Mouse (Mus musculus) E14TG2a.4 (cell line): ENCODE results near the gene Trip6.
"Not testable (repeated sequence)": the region's sequence is repeated elsewhere in the genome, so short reads cannot be mapped to it uniquely, and the experiment has no call there.

Experiments used
- H3K27me3 ChIP-seq: 2 replicates; pipeline ENCODE4 v1.6.1; 2014; ENCODE audit warnings: low read length, control low read depth; ENCODE audit not compliant: insufficient read depth
- H3K36me3 ChIP-seq: 2 replicates; pipeline ENCODE4 v1.6.1; 2014; ENCODE audit warnings: low read length, control low read depth; ENCODE audit not compliant: insufficient read depth
- H3K4me1 ChIP-seq: replicated peaks from 2 replicates; pipeline ENCODE4 v1.6.1; 2014; ENCODE audit warnings: low read depth, low read length, control low read depth
- H3K4me3 ChIP-seq: replicated peaks from 2 replicates; pipeline ENCODE4 v1.5.1; 2014; ENCODE audit warnings: mild to moderate bottlenecking, low read length
- H3K9me3 ChIP-seq: 2 replicates; pipeline ENCODE4 v1.6.1; 2014; ENCODE audit warnings: low read length, control low read depth
- CTCF ChIP-seq: conservative IDR thresholded peaks from 2 replicates; pipeline ENCODE4 v1.5.1; 2014; ENCODE audit warnings: low read length
- NANOG ChIP-seq: IDR thresholded peaks from 2 replicates; pipeline ENCODE4 v1.6.1; 2014; ENCODE audit warnings: borderline replicate concordance, low read length, mixed read lengths
- POU5F1 ChIP-seq: IDR thresholded peaks from 2 replicates; pipeline ENCODE4 v1.6.1; 2014; ENCODE audit warnings: low read length, borderline replicate concordance

Trip6 gene

GRCm38 (mm10) chr5:137288999-137289470 lies 25.2 kb downstream of the Trip6 start:
- H3K27me3 ChIP-seq: peaks cover 61% of the 10 kb centered on the region
- H3K4me3 ChIP-seq: peak overlapping the region; percentile 68
- no peaks in the 10 kb centered on the region for H3K36me3 ChIP-seq
- peaks cover 52% of the 10 kb centered on the region for H3K4me1 ChIP-seq
- no peaks in the 10 kb centered on the region for H3K9me3 ChIP-seq
- TF ChIP-seq CTCF (peak; percentile 45), NANOG (no peak), POU5F1 (no peak)

GRCm38 (mm10) chr5:137287953-137288743 lies 26.1 kb downstream of the Trip6 start:
- TF ChIP-seq CTCF: no peak
- TF ChIP-seq NANOG: no peak
- no peak for TF ChIP-seq POU5F1
- Histone ChIP-seq H3K4me1 (peaks cover 49% of the 10 kb centered on the region), H3K4me3 (peak overlapping the region; percentile 76), H3K27me3 (peaks cover 60% of the 10 kb centered on the region), H3K9me3 (peaks cover 5% of the 10 kb centered on the region; the same call in 1 of the 2 replicates), H3K36me3 (no peaks in the 10 kb centered on the region)

- Histone ChIP-seq H3K27me3 (peaks cover 52% of the 10 kb centered on the region), H3K4me3 (peak within 1 kb of the TSS; percentile 76), H3K4me1 (peaks cover 42% of the 10 kb centered on the region), H3K9me3 (peaks cover 9% of the 10 kb centered on the region; the same call in 1 of the 2 replicates), H3K36me3 (no peaks in the 10 kb centered on the region)
- no peak for TF ChIP-seq CTCF
- TF ChIP-seq POU5F1: no peak
- TF ChIP-seq NANOG: no peak
These were observed 26.9 kb downstream of the Trip6 start, which contains the start of gene Ache for GRCm38 (mm10) chr5:137287032-137287952. TSS of gene Ache (plus strand) at chr5:137287519.

GRCm38 (mm10) chr5:137286655-137287031 lies 27.6 kb downstream of the Trip6 start:
- TF ChIP-seq POU5F1 (no peak), CTCF (peak; percentile 53; the same call in 1 of the 2 replicates)
- H3K36me3 ChIP-seq: no peaks in the 10 kb centered on the region
- peaks cover 45% of the 10 kb centered on the region for H3K27me3 ChIP-seq
- H3K9me3 ChIP-seq: peaks cover 9% of the 10 kb centered on the region; the same call in 1 of the 2 replicates
- peak overlapping the region; percentile 76; the same call in 1 of the 2 replicates for H3K4me3 ChIP-seq
- peaks cover 42% of the 10 kb centered on the region for H3K4me1 ChIP-seq

- no peak overlapping the region for H3K4me3 ChIP-seq
- H3K27me3 ChIP-seq: peaks cover 40% of the 10 kb centered on the region
- H3K4me1 ChIP-seq: peaks cover 42% of the 10 kb centered on the region
- H3K9me3 ChIP-seq: peaks cover 9% of the 10 kb centered on the region; the same call in 1 of the 2 replicates
- TF ChIP-seq POU5F1 (no peak), NANOG (no peak), CTCF (no peak)
- H3K36me3 ChIP-seq: no peaks in the 10 kb centered on the region
These were observed 28.2 kb downstream of the Trip6 start for GRCm38 (mm10) chr5:137285986-137286385.

GRCm38 (mm10) chr5:137285045-137285444 lies 29.2 kb downstream of the Trip6 start:
- TF ChIP-seq POU5F1 (no peak), CTCF (peak; percentile 88)
- H3K27me3 ChIP-seq: peaks cover 30% of the 10 kb centered on the region
- H3K9me3 ChIP-seq: peaks cover 9% of the 10 kb centered on the region; the same call in 1 of the 2 replicates
- H3K36me3 ChIP-seq: no peaks in the 10 kb centered on the region
- no peak overlapping the region for H3K4me3 ChIP-seq
- H3K4me1 ChIP-seq: peaks cover 32% of the 10 kb centered on the region

- not testable (repeated sequence) for H3K9me3 ChIP-seq, H3K4me3 ChIP-seq, H3K36me3 ChIP-seq
- Histone ChIP-seq H3K27me3 (peaks cover 24% of the 10 kb centered on the region), H3K4me1 (peaks cover 26% of the 10 kb centered on the region)
These were observed 29.8 kb downstream of the Trip6 start for GRCm38 (mm10) chr5:137284411-137284810.

- Histone ChIP-seq H3K36me3 (no peaks in the 10 kb centered on the region), H3K27me3 (peaks cover 6% of the 10 kb centered on the region), H3K4me1 (peaks cover 3% of the 10 kb centered on the region; the same call in 1 of the 2 replicates), H3K4me3 (no peak overlapping the region), H3K9me3 (peaks cover 11% of the 10 kb centered on the region)
- TF ChIP-seq POU5F1: no peak
- no peak for TF ChIP-seq NANOG
- TF ChIP-seq CTCF: peak; percentile 40
These were observed 36.6 kb downstream of the Trip6 start for GRCm38 (mm10) chr5:137277360-137278342.
